Mouse (Mus musculus) G1E (cell line): ENCODE results near the gene Maml2. TPM values are rescaled to one million over a fixed set of nuclear protein-coding genes. Genes with fewer than 3 reads are reported as not detected.

Source experiments
- ATAC-seq: 2 replicates; pipeline ENCODE4 v1.8.0; 2016; ENCODE audit warnings: mild to moderate bottlenecking; ENCODE audit not compliant: insufficient number of reproducible peaks, poor library complexity, low FRiP score, severe bottlenecking; ENCODE audit errors: extremely low read depth
- DNase-seq: peaks from one replicate; pipeline ENCODE4 v3.0.0; 2012; ENCODE audit warnings: low spot score
- H3K27me3 ChIP-seq: 2 replicates; pipeline ENCODE4 v1.6.1; 2012; ENCODE audit warnings: mild to moderate bottlenecking, low read length, inconsistent platforms; ENCODE audit not compliant: insufficient read depth
- H3K36me3 ChIP-seq: replicated peaks from 2 replicates; pipeline ENCODE3; 2012; ENCODE audit warnings: mild to moderate bottlenecking, inconsistent platforms
- H3K4me1 ChIP-seq: 2 replicates; pipeline ENCODE4 v1.6.1; 2012; ENCODE audit warnings: low read depth, low read length, inconsistent platforms, mixed read lengths; ENCODE audit not compliant: insufficient read depth
- H3K4me3 ChIP-seq: 2 replicates; pipeline ENCODE4 v1.5.1; 2012; ENCODE audit warnings: low read depth, mild to moderate bottlenecking, inconsistent platforms, low read length, moderate library complexity, mixed read lengths
- H3K9me3 ChIP-seq: replicated peaks from 2 replicates; pipeline ENCODE4 v1.6.1; 2012; ENCODE audit warnings: inconsistent platforms
- CTCF ChIP-seq: IDR thresholded peaks from 2 replicates; pipeline ENCODE4 v1.5.1; 2012; ENCODE audit warnings: low read depth, low read length, inconsistent platforms, mixed read lengths
- GATA1 ChIP-seq: IDR thresholded peaks from 2 replicates; pipeline ENCODE4 v1.6.1; 2012; ENCODE audit warnings: borderline replicate concordance, low read length, inconsistent platforms, mixed read lengths
- GATA2 ChIP-seq: IDR thresholded peaks from 2 replicates; pipeline ENCODE4 v1.6.1; 2012; ENCODE audit warnings: low read depth, low read length, inconsistent platforms, borderline replicate concordance
- POLR2AphosphoS5 ChIP-seq: IDR thresholded peaks from 2 replicates; pipeline ENCODE4 v1.6.1; 2012; ENCODE audit warnings: low read depth, low read length, inconsistent platforms; ENCODE audit not compliant: insufficient replicate concordance
- TAL1 ChIP-seq: conservative IDR thresholded peaks from 2 replicates; pipeline ENCODE4 v1.6.1; 2012; ENCODE audit warnings: low read depth, low read length, inconsistent platforms, mixed read lengths
- polyA plus RNA-seq: library from polyadenylated mRNA; stranded (reverse); fragments of >175 nt; gene quantifications from 2 replicates; pipeline ENCODE4 v1.2.3, GENCODE M21; 2012
- total RNA-seq, 2 experiments: library from RNA; stranded (forward) in 1 of 2; stranded (reverse) in 1 of 2; fragments of 200-1000 nt in 1 of 2; fragments of >200 nt in 1 of 2; fragmentation: Nextera tagmentation in 1 of 2; gene quantifications; 2 replicates each; pipeline ENCODE4 v1.2.3; 2014 to 2017

The Maml2 gene
- total and polyA plus RNA-seq, 3 experiments, result 0.25 to 5.4 (median 1.3) TPM

GRCm38 (mm10) chr9:13474951-13475350 lies 177.2 kb downstream of the Maml2 start:
- no peak for ATAC-seq
- no peaks in the 10 kb centered on the region for H3K36me3 ChIP-seq
- no peaks in the 10 kb centered on the region for H3K4me1 ChIP-seq

DNA sequence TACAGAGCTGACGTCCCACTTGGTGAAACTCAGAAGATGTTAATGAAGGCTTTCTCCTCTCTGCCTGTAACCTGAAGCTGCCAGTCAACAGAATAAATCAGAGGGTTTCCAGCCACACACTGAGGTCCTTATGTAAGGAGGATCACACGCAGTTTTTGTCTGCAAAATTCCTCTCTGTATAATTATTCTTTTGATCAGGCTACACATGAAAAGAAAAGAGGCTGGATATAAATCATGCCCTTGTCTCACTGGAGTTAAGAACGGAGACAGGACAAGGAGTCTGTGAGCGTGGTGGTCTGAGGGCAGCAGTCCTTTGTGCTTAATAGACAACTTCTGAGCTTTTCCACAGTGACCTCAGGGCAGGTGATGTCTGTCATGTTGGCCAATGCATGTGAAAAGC lies 181.5 kb downstream of the Maml2 start:
- Histone ChIP-seq H3K4me3 (no peak overlapping the region), H3K4me1 (no peaks in the 10 kb centered on the region), H3K36me3 (no peaks in the 10 kb centered on the region), H3K9me3 (no peaks in the 10 kb centered on the region), H3K27me3 (no peaks in the 10 kb centered on the region)
- DNase-seq (no peak), ATAC-seq (no peak)
- TF ChIP-seq POLR2AphosphoS5 (no peak), GATA2 (no peak), TAL1 (no peak)

More at GRCm38 (mm10) chr9:13474951-13475350, 177.2 kb downstream of the Maml2 start:
- no peaks in the 10 kb centered on the region for H3K9me3 ChIP-seq
- TF ChIP-seq TAL1, result no peak
- TF ChIP-seq GATA2, result no peak
- no peak for DNase-seq
- no peaks in the 10 kb centered on the region for H3K27me3 ChIP-seq
- no peak overlapping the region for H3K4me3 ChIP-seq

DNA sequence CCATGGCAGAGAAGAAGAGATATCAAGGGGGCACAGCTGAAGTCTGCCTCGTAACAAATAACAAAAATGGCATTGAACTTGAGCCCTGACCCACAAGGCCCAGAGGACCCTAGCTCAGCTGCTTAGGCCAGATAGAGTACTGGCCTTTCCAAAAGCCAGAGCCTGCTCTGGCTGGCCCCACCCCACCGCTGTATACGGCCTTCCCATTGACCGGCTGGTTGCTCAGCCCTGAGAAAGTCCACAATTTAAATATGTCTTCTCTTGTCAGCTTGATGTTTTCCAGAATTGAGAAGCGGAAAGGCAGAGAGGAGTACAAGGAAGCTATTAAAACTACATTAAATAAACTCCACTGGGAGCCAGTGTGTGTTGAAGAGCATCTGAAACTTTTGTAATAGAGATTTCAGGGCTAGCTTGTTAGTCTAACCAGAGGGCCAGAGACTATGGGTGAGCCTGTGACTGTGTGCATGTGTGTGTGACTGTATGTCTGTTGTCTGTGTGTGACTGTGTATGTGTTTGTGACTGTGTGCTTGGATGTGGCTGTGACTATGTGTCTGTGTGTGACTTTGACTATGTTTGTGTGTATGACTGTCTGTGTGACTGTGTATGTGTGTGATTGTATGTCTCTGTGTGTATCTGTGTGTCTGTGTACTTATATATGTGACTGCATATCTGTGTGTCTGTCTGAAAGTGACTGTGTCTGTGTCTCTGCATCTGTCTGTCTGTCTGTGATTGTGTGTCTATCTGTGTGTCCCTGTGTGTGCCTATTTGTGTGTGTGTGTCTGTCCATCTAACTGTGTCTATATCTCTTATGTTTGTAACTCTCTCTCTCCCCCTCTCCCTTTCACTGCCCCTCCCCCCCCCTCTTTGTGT lies 185.7 kb downstream of the Maml2 start:
- no peaks in the 10 kb centered on the region for H3K9me3 ChIP-seq
- no peaks in the 10 kb centered on the region for H3K36me3 ChIP-seq
- H3K4me1 ChIP-seq, result no peaks in the 10 kb centered on the region
- no peaks in the 10 kb centered on the region for H3K27me3 ChIP-seq
- no peak for DNase-seq
- no peak for TF ChIP-seq GATA2
- H3K4me3 ChIP-seq, result no peak overlapping the region
- ATAC-seq, result no peak

DNA sequence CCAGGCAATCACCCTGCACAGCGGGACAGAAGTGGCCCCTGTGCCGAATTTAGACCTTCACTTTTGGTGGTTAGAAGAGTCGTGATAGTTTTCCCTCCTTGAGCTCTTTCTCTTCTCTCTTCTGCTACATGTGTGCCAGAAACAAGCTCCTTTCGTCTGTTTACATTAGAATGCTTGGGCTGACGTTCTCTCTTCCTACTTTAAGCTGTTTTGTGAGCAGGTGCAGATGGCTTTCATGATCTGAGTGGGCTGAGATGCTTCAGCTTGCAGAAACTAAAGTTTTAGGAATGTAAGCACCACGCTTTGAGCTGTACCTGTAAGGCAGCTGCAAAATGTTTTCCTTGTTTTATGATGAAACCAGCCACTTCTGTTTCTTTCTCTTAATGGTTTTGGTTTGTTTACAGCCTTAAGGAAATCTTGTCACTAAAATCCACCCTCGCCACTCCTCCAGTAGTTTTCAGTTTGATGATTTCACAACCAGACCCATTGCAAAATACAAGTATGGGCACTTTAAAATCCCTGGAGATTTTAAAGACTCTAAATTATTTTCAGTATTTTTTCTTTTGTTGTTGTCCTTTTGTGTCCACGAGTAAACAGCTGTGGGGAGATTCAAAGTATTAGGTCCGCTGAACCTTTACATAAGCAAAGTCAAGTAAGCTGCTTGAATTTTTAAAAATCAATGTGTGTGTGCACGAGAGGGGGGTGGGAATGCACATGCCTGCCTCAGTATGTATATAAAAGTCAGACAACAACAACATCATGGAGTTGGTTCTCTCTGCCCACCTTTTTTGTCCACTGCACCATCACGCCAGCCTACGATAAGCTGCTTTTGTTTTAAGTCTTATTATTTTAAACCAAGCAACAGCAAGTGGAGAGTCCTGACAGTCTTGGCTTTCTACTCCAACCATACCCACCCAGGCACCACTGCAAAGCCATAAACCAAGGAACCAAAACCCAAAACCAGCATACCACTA lies 186.8 kb downstream of the Maml2 start:
- no peak for TF ChIP-seq TAL1
- no peak for TF ChIP-seq POLR2AphosphoS5
- no peak for TF ChIP-seq GATA1
- no peak for TF ChIP-seq GATA2
- no peak for TF ChIP-seq CTCF
- Histone ChIP-seq H3K4me1 (no peaks in the 10 kb centered on the region), H3K27me3 (no peaks in the 10 kb centered on the region), H3K9me3 (no peaks in the 10 kb centered on the region), H3K36me3 (no peaks in the 10 kb centered on the region), H3K4me3 (no peak overlapping the region)
- no peak for ATAC-seq
- DNase-seq, result no peak

GRCm38 (mm10) chr9:13485914-13486313 lies 188.2 kb downstream of the Maml2 start:
- ATAC-seq, result no peak
- Histone ChIP-seq H3K9me3 (no peaks in the 10 kb centered on the region), H3K36me3 (no peaks in the 10 kb centered on the region), H3K4me3 (no peak overlapping the region), H3K27me3 (no peaks in the 10 kb centered on the region), H3K4me1 (no peaks in the 10 kb centered on the region)
- TF ChIP-seq CTCF (no peak), GATA2 (no peak), POLR2AphosphoS5 (no peak), TAL1 (no peak), GATA1 (no peak)
- DNase-seq, result no peak

GRCm38 (mm10) chr9:13491107-13491506 lies 193.3 kb downstream of the Maml2 start:
- no peak for ATAC-seq
- DNase-seq, result no peak
- Histone ChIP-seq H3K36me3 (no peaks in the 10 kb centered on the region), H3K9me3 (no peaks in the 10 kb centered on the region), H3K27me3 (peaks cover 4% of the 10 kb centered on the region; the same call in 1 of the 2 replicates), H3K4me1 (no peaks in the 10 kb centered on the region), H3K4me3 (no peak overlapping the region)
- TF ChIP-seq POLR2AphosphoS5 (no peak), GATA1 (no peak), CTCF (no peak), TAL1 (no peak), GATA2 (no peak)
